Mouse (Mus musculus) embryo, embryonic 9.5 days (tissue): ENCODE measurements around the gene Rgs7bp.

Source experiments
- DNase-seq: peaks from one replicate; pipeline ENCODE4 v3.0.0-alpha.2; 2017; ENCODE audit errors: extremely low spot score

The Rgs7bp gene

GRCm38 (mm10) chr13:105008891-105009290, 45.8 kb downstream of the Rgs7bp start:
- DNase-seq = no peak

- DNase-seq = no peak
Measured at GRCm38 (mm10) chr13:105002831-105003157, 51.9 kb downstream of the Rgs7bp start.

- no peak for DNase-seq
Measured at GRCm38 (mm10) chr13:105002132-105002830, 52.4 kb downstream of the Rgs7bp start.

DNA sequence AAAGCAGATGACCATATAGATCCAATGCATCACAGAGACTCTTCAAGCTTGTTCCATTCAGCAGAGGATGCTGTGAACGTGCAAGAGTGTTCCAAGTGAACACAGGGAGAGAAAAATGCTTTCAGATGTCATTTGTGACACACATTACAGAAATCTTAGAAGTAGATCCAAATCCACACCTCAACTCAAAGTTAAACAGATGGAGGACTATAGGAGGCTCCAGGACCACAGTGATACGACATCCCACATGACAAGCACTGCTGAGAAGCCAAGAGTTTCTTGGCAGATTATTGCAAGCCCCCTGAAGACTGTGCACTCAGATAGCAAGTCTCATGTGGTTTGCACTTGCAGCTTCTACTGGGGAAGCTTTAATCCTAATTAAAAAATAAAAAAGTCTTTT, 53.0 kb downstream of the Rgs7bp start:
- no peak for DNase-seq

GRCm38 (mm10) chr13:104988811-104989258, 65.9 kb downstream of the Rgs7bp start:
- no peak for DNase-seq

DNA sequence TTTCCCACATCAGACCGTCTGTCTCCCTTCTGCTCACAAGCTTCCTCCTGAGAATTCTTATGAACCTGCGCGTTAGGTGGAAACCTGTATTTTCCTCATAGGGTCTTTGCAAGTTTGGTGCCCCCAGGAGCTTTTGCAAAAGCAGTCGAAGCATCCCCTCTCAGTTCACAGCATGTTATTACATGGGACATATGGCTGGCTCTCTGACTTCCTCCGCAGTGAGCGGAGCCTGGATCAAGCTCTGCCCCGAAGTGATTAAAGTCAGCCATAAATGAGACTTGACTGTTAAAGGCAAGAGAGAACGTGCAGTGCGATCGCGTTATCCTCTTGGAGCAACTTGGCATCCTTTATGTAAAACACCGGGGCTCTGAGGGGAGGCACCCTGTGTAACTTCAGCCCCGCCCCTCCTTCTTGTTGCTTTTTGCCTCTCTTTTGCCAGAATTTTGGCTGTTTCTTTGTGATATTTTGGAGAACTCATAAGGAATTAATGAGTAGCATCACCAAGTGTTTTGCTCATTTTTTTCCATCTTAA, 66.7 kb downstream of the Rgs7bp start:
- DNase-seq = no peak

GRCm38 (mm10) chr13:104985691-104986090, 69.0 kb downstream of the Rgs7bp start:
- no peak for DNase-seq

DNA sequence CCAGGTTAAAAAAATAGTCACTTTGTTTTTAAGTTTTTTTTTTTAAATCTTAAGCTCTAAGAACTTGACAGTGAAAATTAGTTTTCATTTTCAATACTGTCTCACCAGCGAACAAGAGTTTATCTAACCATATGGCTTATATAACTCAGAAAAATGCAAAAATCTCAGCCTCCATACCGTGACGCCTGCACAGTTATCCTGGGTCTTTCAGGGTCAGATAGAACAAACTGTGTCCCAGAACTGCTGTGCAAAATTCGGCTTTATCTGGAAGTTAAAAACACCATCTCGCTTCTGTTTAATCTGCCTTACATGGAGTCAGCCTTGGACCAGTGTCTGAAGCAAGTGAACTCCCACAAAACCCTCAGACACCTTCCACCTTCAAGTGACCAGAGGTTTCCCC, 70.7 kb downstream of the Rgs7bp start:
- DNase-seq = no peak

GRCm38 (mm10) chr13:104982781-104983353, 71.9 kb downstream of the Rgs7bp start:
- no peak for DNase-seq

DNA sequence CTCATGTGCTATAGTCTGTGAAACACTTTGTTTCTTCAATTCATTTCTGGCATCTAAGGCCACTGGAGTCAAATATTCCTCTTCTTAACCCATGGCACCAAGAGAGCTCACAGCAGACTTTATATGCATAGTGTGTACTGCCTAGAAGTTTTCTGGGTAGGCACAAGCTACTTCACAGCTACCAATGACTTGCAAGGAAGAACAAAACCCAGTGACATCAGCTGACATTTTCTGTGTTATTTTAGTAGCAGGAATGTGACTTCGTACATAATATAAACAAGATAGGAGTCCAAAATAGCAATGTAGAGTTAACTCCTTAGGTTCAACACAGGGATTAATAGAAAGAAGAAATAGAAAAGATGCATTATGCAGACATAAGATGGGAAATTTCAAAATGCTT, 76.6 kb downstream of the Rgs7bp start:
- DNase-seq = no peak

DNA sequence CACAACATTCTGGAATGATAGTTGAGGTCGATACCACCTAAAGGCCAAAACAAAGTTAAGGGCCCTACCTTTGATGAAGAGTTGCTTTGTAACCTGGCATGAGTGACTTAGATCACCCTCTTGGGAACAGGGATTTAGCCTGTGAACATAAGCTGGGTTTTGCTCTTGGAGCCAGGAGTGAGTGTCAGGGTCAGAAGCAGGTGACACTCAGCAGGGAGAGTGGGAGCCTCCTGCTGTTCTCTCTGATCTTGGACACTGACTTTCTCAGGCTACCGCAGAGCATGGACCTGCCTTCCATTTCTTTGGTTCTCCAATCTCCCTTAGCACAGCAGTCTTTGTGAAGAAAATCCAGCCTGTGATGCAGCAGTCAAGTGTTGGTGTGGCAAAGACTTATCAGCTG, 87.2 kb downstream of the Rgs7bp start:
- DNase-seq = no peak

- no peak for DNase-seq
Measured at GRCm38 (mm10) chr13:104963716-104964115, 91.0 kb downstream of the Rgs7bp start.

- no peak for DNase-seq
Measured at GRCm38 (mm10) chr13:104962716-104963411, 91.9 kb downstream of the Rgs7bp start.

- no peak for DNase-seq
Measured at GRCm38 (mm10) chr13:104962166-104962565, 92.6 kb downstream of the Rgs7bp start.

DNA sequence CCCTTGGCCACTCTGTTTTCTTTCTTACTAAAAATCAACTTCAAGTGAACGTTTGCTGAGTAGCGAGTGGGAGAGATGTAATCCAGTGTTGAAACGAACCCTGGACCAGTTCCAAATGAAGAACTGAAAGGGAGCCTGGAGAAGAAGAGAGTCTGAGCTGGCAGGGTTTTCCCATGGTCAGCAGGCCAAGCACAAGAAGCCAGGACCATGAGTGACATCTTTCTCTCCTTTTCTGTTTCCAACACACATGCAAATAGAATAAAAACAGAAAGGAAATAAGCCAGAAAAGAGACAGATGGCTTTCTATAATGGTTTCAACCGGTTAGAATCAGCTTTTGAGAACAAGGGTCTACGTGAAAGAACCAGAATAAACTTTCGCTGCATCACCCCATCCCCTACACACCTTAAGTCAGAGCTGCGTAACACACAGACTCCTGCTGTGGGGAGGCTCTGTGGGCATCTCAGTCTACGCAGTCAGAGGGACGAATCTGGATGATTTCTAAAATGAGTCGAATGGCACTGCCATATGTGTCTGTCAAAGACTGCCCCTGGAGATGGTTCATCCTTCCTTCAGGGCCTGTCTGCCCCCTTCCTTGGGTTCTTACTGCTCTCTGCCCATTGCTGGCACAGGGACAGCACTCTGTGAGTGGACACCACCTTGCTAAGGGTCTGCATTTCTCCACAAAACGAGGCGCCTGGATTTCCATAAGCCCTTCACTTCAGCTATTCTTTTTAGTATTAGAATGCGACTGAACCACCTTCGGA, 93.6 kb downstream of the Rgs7bp start:
- no peak for DNase-seq

- DNase-seq = no peak
Measured at GRCm38 (mm10) chr13:104960206-104960928, 94.4 kb downstream of the Rgs7bp start.

DNA sequence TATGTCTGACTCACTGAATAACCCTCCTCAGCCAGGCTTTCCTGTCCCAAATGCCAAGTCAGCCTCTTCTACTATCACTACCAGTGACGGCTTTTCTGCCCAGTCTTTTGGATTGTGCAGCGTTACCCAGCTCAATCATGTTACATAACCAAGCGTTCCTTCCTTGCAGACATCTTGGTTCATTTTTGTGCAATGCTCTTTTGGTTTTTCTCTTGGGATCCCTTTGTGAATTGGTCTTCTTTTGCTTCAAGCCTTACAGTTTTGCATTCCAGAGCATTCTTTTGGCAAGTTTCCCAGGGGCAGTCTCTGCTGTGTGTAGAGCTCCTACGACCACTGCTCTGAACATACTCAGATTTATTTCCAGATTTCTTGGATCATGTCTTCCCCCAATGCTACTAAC, 95.0 kb downstream of the Rgs7bp start:
- DNase-seq = no peak

- DNase-seq = peak; percentile 88
Measured at GRCm38 (mm10) chr13:104947958-104948357, 106.8 kb downstream of the Rgs7bp start.

- no peak for DNase-seq
Measured at GRCm38 (mm10) chr13:104940483-104940882, 114.2 kb downstream of the Rgs7bp start.

GRCm38 (mm10) chr13:104939856-104940255, 114.9 kb downstream of the Rgs7bp start:
- DNase-seq = peak; percentile 51

DNA sequence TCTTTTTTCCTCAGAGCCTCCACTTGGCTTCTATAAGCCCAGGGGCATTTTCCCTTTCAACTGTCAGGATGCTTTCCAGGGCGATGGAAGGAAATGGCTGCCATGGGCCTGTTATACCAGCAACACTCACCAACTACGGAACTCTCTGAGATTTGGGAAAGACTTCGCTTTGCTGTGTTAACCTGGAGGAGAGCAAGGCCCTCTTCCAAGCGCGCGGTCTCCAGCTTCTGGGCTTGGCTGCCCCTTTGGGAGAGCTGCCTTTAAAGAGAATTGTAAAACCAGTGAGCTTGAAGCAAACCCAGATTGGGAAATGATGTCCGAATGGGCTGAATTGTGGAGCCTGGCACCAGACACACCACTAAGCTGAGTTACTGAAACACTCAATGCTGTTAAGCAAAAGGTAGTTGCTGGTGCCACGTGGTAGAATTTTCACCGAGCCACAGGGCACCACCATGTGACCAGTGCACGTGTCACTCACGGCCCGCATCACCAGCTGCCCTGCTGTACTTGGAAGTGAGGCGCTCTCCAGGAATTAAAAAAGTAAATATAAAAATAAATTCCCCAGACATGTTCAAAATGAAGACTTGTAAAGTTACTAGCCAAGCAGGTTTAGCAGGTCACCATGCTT, 115.7 kb downstream of the Rgs7bp start:
- no peak for DNase-seq
